Mouse (Mus musculus) naive thymus-derived CD4-positive, alpha-beta T cell, adult 2 months (primary cell): ENCODE data around the gene Borcs8.

ENCODE experiments used
- DNase-seq: peaks from one replicate; pipeline ENCODE4 v3.0.0-alpha.2; 2011; ENCODE audit warnings: low read depth

Gene Borcs8

DNA sequence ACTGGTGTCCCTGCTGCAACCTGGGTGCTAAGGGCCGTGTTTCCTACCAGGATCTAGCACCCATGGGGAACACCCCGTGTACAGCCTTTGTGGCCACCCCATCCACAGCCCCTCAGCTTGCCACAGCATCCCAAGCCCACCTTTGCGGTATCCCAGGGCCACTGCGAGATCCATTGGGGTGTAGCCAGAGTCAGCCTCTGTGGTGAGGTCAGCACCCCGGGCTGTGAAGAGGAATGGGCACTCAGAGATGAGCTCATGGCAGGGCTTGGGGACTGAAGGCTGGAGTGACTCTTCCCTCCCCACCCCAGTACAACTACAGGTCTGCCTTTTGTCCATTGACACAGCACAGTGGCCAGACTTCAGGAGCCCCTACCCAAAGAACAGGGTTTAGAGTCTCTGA is 5.2 kb upstream of the Borcs8 start:
- no peak for DNase-seq

- DNase-seq: no peak
Measured at GRCm38 (mm10) chr8:70134931-70135330, 4.4 kb upstream of the Borcs8 start.

GRCm38 (mm10) chr8:70136591-70136990 is 2.7 kb upstream of the Borcs8 start:
- no peak for DNase-seq

- no peak for DNase-seq
Measured at GRCm38 (mm10) chr8:70137890-70138289, 1.4 kb upstream of the Borcs8 start.

- DNase-seq: no peak
Measured at GRCm38 (mm10) chr8:70139981-70140380, 682 bp downstream of the Borcs8 start.

DNA sequence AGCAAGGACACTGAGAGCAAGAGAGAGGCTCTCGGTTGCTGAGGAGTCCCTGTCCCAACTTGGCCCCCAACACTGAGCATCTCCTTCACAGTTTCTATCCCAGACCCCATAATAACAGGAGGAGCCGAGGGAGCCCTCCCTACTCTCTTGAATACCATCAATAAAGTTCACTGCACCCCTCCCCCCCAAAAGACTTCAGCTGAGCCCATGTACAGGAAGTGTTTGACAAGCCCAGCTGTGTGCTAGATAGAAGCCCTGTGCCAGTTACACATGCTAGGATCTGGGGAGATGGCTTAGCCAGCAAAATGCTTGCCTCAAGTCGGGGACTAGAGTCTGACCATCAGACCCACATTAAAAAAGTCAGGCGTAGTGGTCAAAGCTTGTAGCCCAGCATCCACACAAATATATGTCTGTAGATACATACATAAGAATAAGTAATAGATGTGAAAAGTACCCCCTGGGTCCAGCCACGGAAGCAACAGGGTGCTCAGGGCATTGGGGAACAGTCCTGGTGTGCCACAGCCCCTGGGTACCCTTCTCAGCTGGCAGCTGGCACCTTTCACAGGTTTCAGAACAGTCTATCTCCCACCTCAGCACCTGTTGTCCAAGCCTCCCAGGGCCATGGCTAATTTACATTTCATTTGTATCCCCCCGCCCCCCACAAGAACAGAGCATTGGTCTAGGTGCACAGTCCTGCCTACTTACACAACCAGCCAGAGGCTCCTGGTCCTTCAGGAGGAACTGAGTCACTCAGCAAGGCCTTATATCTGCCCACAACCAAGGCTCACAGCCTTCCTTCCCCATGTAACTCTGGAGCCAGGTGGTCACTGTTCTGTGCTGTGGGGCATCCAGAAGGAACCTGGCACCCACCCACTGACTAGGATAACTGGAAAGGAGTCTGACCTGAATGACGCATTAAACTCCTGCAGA is 8.6 kb downstream of the Borcs8 start:
- no peak for DNase-seq

- no peak for DNase-seq
Measured at GRCm38 (mm10) chr8:70150158-70150557, 10.9 kb downstream of the Borcs8 start.

GRCm38 (mm10) chr8:70152537-70153257 is 13.4 kb downstream of the Borcs8 start:
- peak; percentile 72 for DNase-seq

- DNase-seq: no peak
Measured at GRCm38 (mm10) chr8:70157240-70157800, 18.0 kb downstream of the Borcs8 start.

DNA sequence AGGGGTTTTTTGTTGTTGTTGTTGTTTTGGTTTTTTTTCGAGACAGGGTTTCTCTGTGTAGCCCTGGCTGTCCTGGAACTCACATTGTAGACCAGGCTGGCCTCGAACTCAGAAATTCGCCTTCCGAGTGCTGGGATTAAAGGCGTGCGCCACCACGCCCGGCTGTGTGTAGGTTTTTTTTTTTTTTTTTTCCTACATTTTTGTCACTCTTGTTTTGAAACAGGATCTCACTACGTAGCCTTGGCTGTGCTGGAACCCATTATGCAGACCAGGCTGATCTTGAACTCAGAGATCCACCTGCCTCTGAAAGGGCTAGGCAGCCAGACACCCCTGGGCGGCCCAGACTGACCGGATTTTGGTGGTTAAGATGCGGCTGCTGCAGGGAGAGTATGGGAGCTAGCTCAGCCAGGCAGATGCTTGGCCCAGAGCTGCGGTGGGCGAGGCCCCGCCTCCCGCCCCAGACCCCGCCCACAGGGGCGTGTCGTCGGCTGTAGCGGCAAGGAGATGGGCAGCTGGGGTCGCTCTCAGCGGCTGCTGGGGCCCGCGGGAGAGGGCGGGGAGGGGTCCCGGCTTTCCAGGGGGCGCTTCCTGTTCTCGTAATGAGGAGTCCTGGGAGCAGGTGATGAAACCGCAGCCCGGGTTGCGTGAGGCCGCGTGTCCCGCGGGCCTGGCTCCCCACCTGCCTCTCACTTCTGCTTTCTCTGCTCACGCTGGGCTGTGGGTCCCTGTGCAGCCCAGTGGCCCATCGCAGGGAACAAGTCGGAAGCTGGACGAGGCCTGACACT is 19.0 kb downstream of the Borcs8 start:
- DNase-seq: peak; percentile 90

DNA sequence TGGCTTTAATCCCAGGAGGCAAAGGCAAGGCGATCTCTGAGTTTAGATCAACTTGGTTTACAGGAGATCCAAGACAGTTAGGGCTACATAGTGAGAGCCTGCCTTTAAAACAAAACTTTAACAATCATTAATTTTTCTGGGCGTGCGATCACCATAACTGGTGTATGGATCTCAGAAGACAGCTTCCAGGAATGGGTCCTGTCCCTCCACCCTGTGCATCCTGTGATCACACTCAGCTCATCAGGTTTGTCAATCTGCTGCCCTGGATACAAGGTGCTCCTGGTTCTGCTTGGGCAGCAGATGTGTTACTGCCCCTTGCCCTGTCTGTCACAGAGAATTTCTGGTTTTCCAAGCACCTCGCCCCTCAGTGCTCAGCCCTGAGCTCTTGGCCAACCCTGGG is 19.9 kb downstream of the Borcs8 start:
- no peak for DNase-seq

- DNase-seq: peak; percentile 65
Measured at GRCm38 (mm10) chr8:70160015-70160414, 20.7 kb downstream of the Borcs8 start.

- DNase-seq: no peak
Measured at GRCm38 (mm10) chr8:70163316-70163715, 24.0 kb downstream of the Borcs8 start.

DNA sequence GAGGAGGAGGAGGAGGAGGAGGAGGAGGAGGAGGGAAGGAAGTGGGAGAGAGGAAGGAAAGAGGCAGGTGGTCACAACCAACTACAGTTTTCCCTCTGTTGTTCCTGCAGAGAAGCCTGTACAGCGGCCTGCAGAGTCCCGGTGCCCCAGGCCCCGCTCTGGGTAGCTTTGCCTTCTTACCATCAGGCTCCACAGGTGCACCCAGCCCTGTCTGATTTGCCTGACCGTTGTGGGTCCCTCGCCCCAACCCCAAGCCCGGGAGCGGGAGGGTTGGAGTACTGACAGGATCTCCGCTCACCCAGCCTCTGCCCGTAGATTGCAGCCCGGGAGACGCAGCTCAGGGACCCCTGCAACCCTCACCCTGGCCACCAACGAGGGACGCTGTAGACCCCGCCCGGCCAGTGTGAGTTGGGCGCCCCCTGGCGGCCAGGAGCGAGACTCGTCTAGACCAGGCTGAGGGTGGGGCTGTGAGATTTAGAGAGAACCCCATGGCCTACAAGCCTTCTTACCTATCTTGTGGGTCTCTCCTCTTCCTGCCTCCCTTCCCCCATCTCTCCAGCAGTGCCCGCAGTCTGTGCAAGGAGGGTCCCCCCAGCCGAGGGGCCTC is 27.3 kb downstream of the Borcs8 start:
- DNase-seq: peak; percentile 88

GRCm38 (mm10) chr8:70170116-70170515 is 30.8 kb downstream of the Borcs8 start:
- no peak for DNase-seq

- DNase-seq: no peak
Measured at GRCm38 (mm10) chr8:70170748-70171147, 31.4 kb downstream of the Borcs8 start.

DNA sequence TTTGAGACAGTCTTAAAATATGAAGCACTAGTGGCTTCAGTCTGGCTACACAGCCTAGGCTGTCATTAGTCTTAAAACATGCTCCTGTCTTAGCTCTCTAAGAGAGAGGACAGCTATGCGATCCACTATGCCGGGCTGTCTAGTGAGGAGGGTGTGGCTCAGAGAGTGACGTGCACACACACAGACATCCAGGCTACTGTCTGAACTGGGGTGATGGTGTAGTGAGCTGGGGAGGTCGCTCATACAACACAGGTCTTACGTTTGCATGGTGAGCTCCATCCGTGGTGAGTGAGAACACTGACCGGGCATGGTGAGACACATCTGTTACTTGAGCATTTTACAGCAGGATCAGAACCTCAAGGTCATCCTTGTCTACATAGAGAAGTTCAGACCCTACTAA is 31.9 kb downstream of the Borcs8 start:
- DNase-seq: no peak

DNA sequence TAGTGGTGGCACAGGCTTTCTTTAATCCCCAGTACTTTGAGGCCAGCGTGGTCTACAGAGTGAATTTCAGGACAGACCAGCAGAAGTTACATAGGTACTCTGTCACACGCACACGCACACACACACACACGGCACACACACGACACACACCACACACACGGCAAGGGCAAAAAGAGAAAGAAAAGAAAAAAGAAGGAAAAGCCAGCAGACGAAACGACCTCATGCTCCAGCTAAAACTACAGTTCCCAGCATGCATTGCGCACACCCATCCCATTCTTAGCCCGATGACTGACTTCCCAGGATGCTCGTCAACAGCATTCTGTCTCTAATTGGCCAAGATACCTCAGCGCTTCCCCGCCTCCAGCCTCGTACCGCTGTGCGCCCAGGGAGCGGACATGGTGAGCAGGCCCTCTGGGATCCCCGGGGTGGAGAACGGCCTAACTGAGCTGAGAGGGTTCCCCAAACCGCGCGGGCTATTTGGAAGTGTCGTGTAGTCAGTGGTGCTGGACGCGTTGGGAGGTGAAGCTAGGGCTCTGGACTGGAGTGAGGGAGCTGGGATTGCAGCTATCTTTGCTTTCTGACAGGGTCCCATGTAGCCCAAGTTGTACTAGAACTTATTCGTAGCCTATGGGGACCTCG is 32.9 kb downstream of the Borcs8 start, which contains the start of gene Tmem161a:
Gene Tmem161a, plus strand, starts transcription at position 314 of the 639 bp plus-strand sequence.
- peak; percentile 92 for DNase-seq

- DNase-seq: no peak
Measured at GRCm38 (mm10) chr8:70173320-70173719, 34.0 kb downstream of the Borcs8 start.

GRCm38 (mm10) chr8:70174079-70174478 is 34.8 kb downstream of the Borcs8 start:
- no peak for DNase-seq

DNA sequence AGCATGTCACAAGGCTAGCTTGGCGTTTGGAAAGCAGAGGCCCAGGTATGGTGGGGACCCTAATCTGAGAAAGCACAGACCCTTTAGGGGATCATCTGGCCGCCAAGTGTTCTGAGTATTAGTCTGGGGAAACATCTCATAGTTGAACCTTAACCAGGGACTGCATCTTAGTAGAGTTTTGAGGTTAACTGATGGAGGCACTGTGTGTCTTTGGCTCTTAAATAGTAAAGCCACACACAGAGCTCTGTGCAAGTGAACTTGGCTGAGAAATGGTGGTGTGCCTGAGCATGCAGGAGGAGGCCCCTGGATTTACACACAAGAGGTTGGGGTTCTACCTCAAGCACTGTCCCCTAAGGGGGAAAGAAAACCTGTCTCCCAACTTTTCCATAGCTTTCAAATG is 38.9 kb downstream of the Borcs8 start:
- DNase-seq: no peak
